Mouse (Mus musculus) CH12.LX (cell line): ENCODE measurements around the gene Tm7sf3. TPM values are rescaled to one million over a fixed set of nuclear protein-coding genes. Genes with fewer than 3 reads are reported as not detected.

Experiments used
- DNase-seq: peaks from one replicate; pipeline ENCODE4 v3.0.0-alpha.2; 2013; ENCODE audit errors: extremely low read depth
- H3K27ac ChIP-seq: 2 replicates; pipeline ENCODE4 v1.5.1; 2012; ENCODE audit warnings: low read depth, mild to moderate bottlenecking, control low read depth, moderate library complexity; ENCODE audit not compliant: insufficient read depth
- H3K27me3 ChIP-seq: replicated peaks from 2 replicates; pipeline ENCODE3; 2012; ENCODE audit warnings: inconsistent platforms
- H3K36me3 ChIP-seq, 2 experiments: replicated peaks in 1 of 2; 2 replicates each; pipeline versions ENCODE3 to v1.6.1; 2012; ENCODE audit warnings: inconsistent platforms in 1 of 2, low read length in 1 of 2, mild to moderate bottlenecking in 1 of 2, mixed read lengths in 1 of 2, moderate library complexity in 1 of 2; ENCODE audit not compliant: control insufficient read depth in 1 of 2, insufficient read depth in 1 of 2
- H3K4me1 ChIP-seq, 2 experiments: 2 replicates each; pipeline ENCODE4 v1.6.1; 2012; ENCODE audit warnings: inconsistent platforms in 1 of 2, moderate library complexity in 1 of 2; ENCODE audit not compliant: insufficient read depth in 2 of 2, control insufficient read depth in 1 of 2
- H3K4me2 ChIP-seq: 2 replicates; pipeline ENCODE4 v1.6.1; 2012; ENCODE audit warnings: low read depth, mild to moderate bottlenecking, control low read depth; ENCODE audit not compliant: poor library complexity, insufficient read depth, severe bottlenecking
- H3K4me3 ChIP-seq, 3 experiments: fragments of 150-350 bp in 1 of 3; sonication (generic) in 1 of 3; replicated peaks in 1 of 3; 2 replicates each; pipeline versions ENCODE3 to v1.5.1; 2011 to 2012; ENCODE audit warnings: low read depth in 2 of 3, low read length in 2 of 3, mild to moderate bottlenecking in 2 of 3, moderate library complexity in 2 of 3, control low read depth in 1 of 3, improper control_type of control experiment in 1 of 3, inconsistent platforms in 1 of 3, mixed read lengths in 1 of 3; ENCODE audit not compliant: poor library complexity in 1 of 3
- H3K79me2 ChIP-seq: replicated peaks from 2 replicates; pipeline ENCODE4 v1.6.1; 2012; ENCODE audit warnings: mild to moderate bottlenecking, moderate library complexity; ENCODE audit not compliant: control insufficient read depth, poor library complexity, insufficient read depth, severe bottlenecking; ENCODE audit errors: extremely low read depth
- H3K9ac ChIP-seq: 2 replicates; pipeline ENCODE4 v1.6.1; 2012; ENCODE audit warnings: low read depth, mild to moderate bottlenecking, control low read depth, moderate library complexity; ENCODE audit not compliant: insufficient read depth
- H3K9me3 ChIP-seq: replicated peaks from 2 replicates; pipeline ENCODE3; 2012; ENCODE audit warnings: low read length, inconsistent platforms, mixed read lengths
- BHLHE40 ChIP-seq: IDR thresholded peaks from 2 replicates; pipeline ENCODE4 v1.6.1; 2011; ENCODE audit warnings: mild to moderate bottlenecking, low read depth, low read length, improper control_type of control experiment
- CHD1 ChIP-seq: IDR thresholded peaks from 2 replicates; pipeline ENCODE4 v1.6.1; 2012; ENCODE audit warnings: low read depth, low read length, improper control_type of control experiment, inconsistent platforms
- CHD2 ChIP-seq: IDR thresholded peaks from 2 replicates; pipeline ENCODE4 v1.6.1; 2011; ENCODE audit warnings: low read length, improper control_type of control experiment
- ELF1 ChIP-seq: IDR thresholded peaks from 2 replicates; pipeline ENCODE4 v1.6.1; 2014; ENCODE audit warnings: low read depth, mild to moderate bottlenecking, inconsistent platforms, low read length, improper control_type of control experiment
- EP300 ChIP-seq: IDR thresholded peaks from 2 replicates; pipeline ENCODE4 v1.6.1; 2011; ENCODE audit warnings: low read length, improper control_type of control experiment
- ETS1 ChIP-seq: conservative IDR thresholded peaks from 2 replicates; pipeline ENCODE4 v1.6.1; 2012; ENCODE audit warnings: low read depth, mild to moderate bottlenecking, inconsistent platforms, low read length, improper control_type of control experiment, moderate library complexity
- GABPA ChIP-seq: IDR thresholded peaks from 2 replicates; pipeline ENCODE4 v1.6.1; 2012; ENCODE audit warnings: low read depth, low read length, improper control_type of control experiment, inconsistent platforms; ENCODE audit not compliant: insufficient replicate concordance
- JUN ChIP-seq: IDR thresholded peaks from 2 replicates; pipeline ENCODE4 v1.6.1; 2011; ENCODE audit warnings: low read depth, mild to moderate bottlenecking, low read length, improper control_type of control experiment, moderate library complexity; ENCODE audit not compliant: insufficient read depth
- JUND ChIP-seq: conservative IDR thresholded peaks from 2 replicates; pipeline ENCODE4 v1.6.1; 2011; ENCODE audit warnings: low read depth, low read length, improper control_type of control experiment
- KAT2A ChIP-seq: IDR thresholded peaks from 2 replicates; pipeline ENCODE4 v1.6.1; 2012; ENCODE audit warnings: low read length, improper control_type of control experiment, inconsistent platforms; ENCODE audit not compliant: insufficient replicate concordance
- MAX ChIP-seq: IDR thresholded peaks from 2 replicates; pipeline ENCODE4 v1.6.1; 2011; ENCODE audit warnings: low read length, improper control_type of control experiment
- MAZ ChIP-seq: IDR thresholded peaks from 2 replicates; pipeline ENCODE4 v1.6.1; 2012; ENCODE audit warnings: low read depth, mild to moderate bottlenecking, inconsistent platforms, low read length, improper control_type of control experiment, moderate library complexity
- MXI1 ChIP-seq: IDR thresholded peaks from 2 replicates; pipeline ENCODE4 v1.6.1; 2011; ENCODE audit warnings: mild to moderate bottlenecking, low read depth, low read length, improper control_type of control experiment
- MYC ChIP-seq: IDR thresholded peaks from 2 replicates; pipeline ENCODE4 v1.6.1; 2011; ENCODE audit warnings: low read depth, mild to moderate bottlenecking, improper control_type of control experiment, low read length
- NELFE ChIP-seq: IDR thresholded peaks from 2 replicates; pipeline ENCODE4 v1.6.1; 2011; ENCODE audit warnings: low read depth, low read length, improper control_type of control experiment
- PAX5 ChIP-seq: IDR thresholded peaks from 2 replicates; pipeline ENCODE4 v1.6.1; 2012; ENCODE audit warnings: low read length, inconsistent platforms, mixed read lengths
- POLR2A ChIP-seq: IDR thresholded peaks from 2 replicates; pipeline ENCODE4 v1.6.1; 2011; ENCODE audit warnings: low read depth, mild to moderate bottlenecking, improper control_type of control experiment, low read length
- RCOR1 ChIP-seq: conservative IDR thresholded peaks from 2 replicates; pipeline ENCODE4 v1.6.1; 2012; ENCODE audit warnings: low read depth, mild to moderate bottlenecking, inconsistent platforms, low read length, improper control_type of control experiment
- SIN3A ChIP-seq: IDR thresholded peaks from 2 replicates; pipeline ENCODE4 v1.6.1; 2012; ENCODE audit warnings: low read length, improper control_type of control experiment, inconsistent platforms
- SMC3 ChIP-seq: IDR thresholded peaks from 2 replicates; pipeline ENCODE4 v1.6.1; 2011; ENCODE audit warnings: low read depth, low read length, improper control_type of control experiment
- TBP ChIP-seq: conservative IDR thresholded peaks from 2 replicates; pipeline ENCODE4 v1.6.1; 2011; ENCODE audit warnings: low read depth, low read length, improper control_type of control experiment
- TCF12 ChIP-seq: IDR thresholded peaks from 2 replicates; pipeline ENCODE4 v1.6.1; 2014; ENCODE audit warnings: low read depth, mild to moderate bottlenecking, inconsistent platforms, low read length, improper control_type of control experiment
- UBTF ChIP-seq: IDR thresholded peaks from 2 replicates; pipeline ENCODE4 v1.6.1; 2012; ENCODE audit warnings: low read depth, mild to moderate bottlenecking, inconsistent platforms, low read length, improper control_type of control experiment, moderate library complexity
- USF1 ChIP-seq: IDR thresholded peaks from 2 replicates; pipeline ENCODE4 v1.6.1; 2014; ENCODE audit warnings: low read depth, mild to moderate bottlenecking, inconsistent platforms, low read length, improper control_type of control experiment
- USF2 ChIP-seq: conservative IDR thresholded peaks from 2 replicates; pipeline ENCODE4 v1.6.1; 2011; ENCODE audit warnings: low read depth, low read length, improper control_type of control experiment
- ZC3H11A ChIP-seq: IDR thresholded peaks from 2 replicates; pipeline ENCODE4 v1.6.1; 2012; ENCODE audit warnings: low read depth, mild to moderate bottlenecking, inconsistent platforms, low read length, improper control_type of control experiment
- ZKSCAN1 ChIP-seq: IDR thresholded peaks from 2 replicates; pipeline ENCODE4 v1.6.1; 2012; ENCODE audit warnings: low read depth, inconsistent platforms, low read length, improper control_type of control experiment, borderline replicate concordance
- ZNF384 ChIP-seq: IDR thresholded peaks from 2 replicates; pipeline ENCODE4 v1.6.1; 2012; ENCODE audit warnings: low read depth, low read length, improper control_type of control experiment, inconsistent platforms
- dilution Hi-C: fragments of 300-500 bp; cut with MboI; formaldehyde crosslinking; loops from 2 replicates; pipeline ENCODE4 v1.14.3; 2020; ENCODE audit warnings: low sequenced_read_pairs; ENCODE audit not compliant: extremely low pct_unique_long_range_greater_than_20kb, extremely low pct_ligation_motif_present
- in situ Hi-C: fragments of 300-500 bp; cut with MboI; formaldehyde crosslinking; loops from 3 replicates; pipeline ENCODE4 v1.14.3; 2019; ENCODE audit warnings: low sequenced_read_pairs, low pct_ligation_motif_present, low pct_unique_long_range_greater_than_20kb, mixed read lengths
- polyA plus RNA-seq: library from polyadenylated mRNA; unstranded; fragments of >175 nt; gene quantifications from 2 replicates; pipeline ENCODE4 v1.2.1, GENCODE M21; 2012; ENCODE audit warnings: low read depth; ENCODE audit not compliant: insufficient read length
- total RNA-seq, 2 experiments: library from RNA; depleted of rRNA; stranded (reverse); fragments of 300-350 nt in 1 of 2; fragments of >200 nt in 1 of 2; gene quantifications; 2 replicates each; pipeline ENCODE4 v1.2.3; 2012 to 2014

The Tm7sf3 gene
- total and polyA plus RNA-seq, 3 experiments, result 11.4 to 23.9 (median 13.4) TPM

- peak; percentile 87 for TF ChIP-seq TCF12
- TF ChIP-seq JUN, result peak; percentile 29
- peak; percentile 38; the same call in 1 of the 2 replicates for TF ChIP-seq BHLHE40
- no peak; the same call in 1 of the 2 replicates for TF ChIP-seq ETS1
- TF ChIP-seq EP300, result no peak
- TF ChIP-seq UBTF, result no peak
- peak; percentile 95 for TF ChIP-seq NELFE
- TF ChIP-seq USF1, result no peak
- no peak for TF ChIP-seq KAT2A
- TF ChIP-seq ZKSCAN1, result no peak
- TF ChIP-seq RCOR1, result 0 out of 2 replicates have a peak, but pooled peaks have one; percentile 77
- peak; percentile 80 for TF ChIP-seq TBP
- no peak for TF ChIP-seq JUND
- TF ChIP-seq USF2, result no peak
- TF ChIP-seq CHD1, result no peak; the same call in 1 of the 2 replicates
- TF ChIP-seq MYC, result no peak; the same call in 1 of the 2 replicates
These were observed 65.1 kb downstream of the Tm7sf3 start, which contains the start of gene Ints13 (continued) for GRCm38 (mm10) chr6:146577310-146578109.

GRCm38 (mm10) chr6:146576903-146577302 is 65.7 kb downstream of the Tm7sf3 start, which contains the start of gene Fgfr1op2:
TSS of gene Fgfr1op2 (plus strand) at chr6:146577203.
- dilution Hi-C loops (no loop called here), in situ Hi-C loops (no loop called here)
- peaks cover 6 to 13% of the 10 kb centered on the region in 2 experiments for H3K36me3 ChIP-seq
- H3K4me3 ChIP-seq, result peak within 1 kb of the TSS; percentile 95 to 97 (median 96)
- peak within 1 kb of the TSS; percentile 94 for H3K4me2 ChIP-seq
- no peak for DNase-seq
- H3K4me1 ChIP-seq, result peaks cover 0 to 30% of the 10 kb centered on the region in 2 experiments; a peak in 2 of 4 replicates
- TF ChIP-seq MAZ (no peak), MAX (no peak), GABPA (no peak), KAT2A (no peak), USF2 (no peak), SIN3A (no peak; the same call in 1 of the 2 replicates), TBP (no peak), ZNF384 (no peak), CHD2 (no peak), USF1 (no peak), MXI1 (no peak; the same call in 1 of the 2 replicates), PAX5 (no peak), ELF1 (no peak), POLR2A (no peak), NELFE (no peak), JUN (no peak), SMC3 (no peak), ZC3H11A (no peak)
- peak within 1 kb of the TSS; percentile 88 for H3K9ac ChIP-seq
- H3K9me3 ChIP-seq, result no peaks in the 10 kb centered on the region
- H3K27me3 ChIP-seq, result no peaks in the 10 kb centered on the region
- H3K27ac ChIP-seq, result peak within 1 kb of the TSS; percentile 85
- H3K79me2 ChIP-seq, result peaks cover 48% of the 10 kb centered on the region
